Mouse (Mus musculus) myocyte (in vitro differentiated cells): ENCODE data around the gene Tnni2. TPM values are rescaled to one million over a fixed set of nuclear protein-coding genes. Genes with fewer than 3 reads are reported as not detected.

Experiments
- H3K27me3 ChIP-seq: one replicate; pipeline ENCODE4 v1.6.1; 2011; ENCODE audit not compliant: control insufficient read depth, insufficient read depth, insufficient read length
- H3K36me3 ChIP-seq: one replicate; pipeline ENCODE4 v1.6.1; 2011; ENCODE audit not compliant: control insufficient read depth, insufficient read depth
- H3K4me2 ChIP-seq: one replicate; pipeline ENCODE4 v1.6.1; 2011; ENCODE audit warnings: low read depth, control low read depth
- H3K4me3 ChIP-seq: one replicate; pipeline ENCODE4 v1.5.1; 2011; ENCODE audit warnings: mild to moderate bottlenecking, control low read depth, moderate library complexity
- H3K79me2 ChIP-seq: one replicate; pipeline ENCODE4 v1.6.1; 2011; ENCODE audit not compliant: control insufficient read depth, insufficient read depth
- H3ac ChIP-seq: one replicate; pipeline ENCODE4 v1.6.1; 2011; ENCODE audit not compliant: control insufficient read depth, insufficient read length
- CEBPB ChIP-seq: IDR thresholded peaks from 2 replicates; pipeline ENCODE4 v1.6.1; 2011; ENCODE audit warnings: mild to moderate bottlenecking, moderate library complexity; ENCODE audit not compliant: poor library complexity, insufficient read depth, severe bottlenecking
- E2F4 ChIP-seq: IDR thresholded peaks from one replicate; pipeline ENCODE4 v1.6.1; 2011; ENCODE audit warnings: mild to moderate bottlenecking, control low read depth, moderate library complexity; ENCODE audit not compliant: insufficient read depth
- MAX ChIP-seq: IDR thresholded peaks from one replicate; pipeline ENCODE4 v1.6.1; 2011; ENCODE audit warnings: low read depth, mild to moderate bottlenecking, control low read depth
- MYOD1 ChIP-seq, 3 experiments: IDR thresholded peaks; one replicate each; pipeline ENCODE4 v1.6.1; 2011; ENCODE audit warnings: control low read depth in 2 of 3, low read depth in 2 of 3, mild to moderate bottlenecking in 2 of 3, moderate library complexity in 1 of 3; ENCODE audit not compliant: insufficient read length in 2 of 3, control insufficient read depth in 1 of 3
- MYOG ChIP-seq, 3 experiments: IDR thresholded peaks; one replicate each; pipeline ENCODE4 v1.6.1; 2011; ENCODE audit warnings: control low read depth in 2 of 3, low read depth in 2 of 3, mild to moderate bottlenecking in 2 of 3; ENCODE audit not compliant: insufficient read length in 2 of 3, control insufficient read depth in 1 of 3, insufficient read depth in 1 of 3
- POLR2A ChIP-seq: IDR thresholded peaks from one replicate; pipeline ENCODE4 v1.6.1; 2011; ENCODE audit warnings: low read depth, mild to moderate bottlenecking, control low read depth, moderate library complexity; ENCODE audit not compliant: insufficient read length
- POLR2AphosphoS2 ChIP-seq: IDR thresholded peaks from one replicate; pipeline ENCODE4 v1.6.1; 2011; ENCODE audit warnings: low read depth, control low read depth; ENCODE audit not compliant: insufficient read length
- REST ChIP-seq: IDR thresholded peaks from one replicate; pipeline ENCODE4 v1.6.1; 2011; ENCODE audit warnings: mild to moderate bottlenecking, control low read depth, moderate library complexity; ENCODE audit not compliant: insufficient read depth, insufficient read length
- SRF ChIP-seq: IDR thresholded peaks from one replicate; pipeline ENCODE4 v1.6.1; 2011; ENCODE audit warnings: low read depth; ENCODE audit not compliant: control insufficient read depth, insufficient read length
- TCF12 ChIP-seq: IDR thresholded peaks from one replicate; pipeline ENCODE4 v1.6.1; 2011; ENCODE audit warnings: mild to moderate bottlenecking, control low read depth; ENCODE audit not compliant: poor library complexity, insufficient read depth, severe bottlenecking
- TCF3 ChIP-seq: IDR thresholded peaks from one replicate; pipeline ENCODE4 v1.6.1; 2011; ENCODE audit warnings: low read depth, control low read depth; ENCODE audit not compliant: insufficient read length
- USF1 ChIP-seq: IDR thresholded peaks from one replicate; pipeline ENCODE4 v1.6.1; 2011; ENCODE audit warnings: low read depth, mild to moderate bottlenecking, control low read depth, moderate library complexity
- polyA plus RNA-seq: library from polyadenylated mRNA; unstranded; fragments of >200 nt; fragmentation: generic; extraction: Trizol; gene quantifications from one replicate; pipeline ENCODE4 v1.2.1, GENCODE M21; 2012; ENCODE audit warnings: missing spikeins

The Tnni2 gene
- polyA plus RNA-seq, 1 experiment = 3,238 TPM

- no peak overlapping the region for H3K4me2 ChIP-seq
- no peaks in the 10 kb centered on the region for H3K27me3 ChIP-seq
- H3K4me3 ChIP-seq = no peak overlapping the region
- H3K36me3 ChIP-seq = no peaks in the 10 kb centered on the region
- no peak for TF ChIP-seq TCF3
- no peak for TF ChIP-seq MYOD1 (IDR thresholded peaks at IDR 0.05; ENCODE audit: control insufficient read depth in 1 of 3, insufficient read length in 2 of 3, low read depth in 2 of 3)
- TF ChIP-seq MAX = no peak
- TF ChIP-seq POLR2AphosphoS2 = no peak
- no peak for TF ChIP-seq SRF
- TF ChIP-seq E2F4 = no peak
- no peak for TF ChIP-seq POLR2A
- TF ChIP-seq TCF12 = no peak
- TF ChIP-seq MYOG (IDR thresholded peaks at IDR 0.05; ENCODE audit: control insufficient read depth in 1 of 3, insufficient read depth in 1 of 3, insufficient read length in 2 of 3, low read depth in 2 of 3) = no peak
- no peak for TF ChIP-seq REST
- TF ChIP-seq USF1 = no peak
- TF ChIP-seq CEBPB = no peak
- no peak overlapping the region for H3ac ChIP-seq
- H3K79me2 ChIP-seq = no peaks in the 10 kb centered on the region
Measured at GRCm38 (mm10) chr7:142415314-142415713, 26.3 kb upstream of the Tnni2 start.

GRCm38 (mm10) chr7:142416225-142416624, 25.4 kb upstream of the Tnni2 start:
- Histone ChIP-seq H3K36me3 (no peaks in the 10 kb centered on the region), H3K4me3 (no peak overlapping the region), H3K27me3 (no peaks in the 10 kb centered on the region), H3K4me2 (no peak overlapping the region), H3K79me2 (no peaks in the 10 kb centered on the region), H3ac (no peak overlapping the region)
- TF ChIP-seq SRF = no peak

- Histone ChIP-seq H3K79me2 (no peaks in the 10 kb centered on the region), H3ac (no peak overlapping the region), H3K4me2 (no peak overlapping the region), H3K4me3 (no peak overlapping the region), H3K27me3 (no peaks in the 10 kb centered on the region), H3K36me3 (no peaks in the 10 kb centered on the region)
- no peak for TF ChIP-seq MYOG (IDR thresholded peaks at IDR 0.05; ENCODE audit: control insufficient read depth in 1 of 3, insufficient read depth in 1 of 3, insufficient read length in 2 of 3, low read depth in 2 of 3)
- TF ChIP-seq CEBPB = no peak
Measured at GRCm38 (mm10) chr7:142418027-142418426, 23.6 kb upstream of the Tnni2 start.

- Histone ChIP-seq H3K36me3 (no peaks in the 10 kb centered on the region), H3K27me3 (no peaks in the 10 kb centered on the region), H3K79me2 (no peaks in the 10 kb centered on the region), H3K4me2 (no peak overlapping the region), H3K4me3 (no peak overlapping the region), H3ac (no peak overlapping the region)
- no peak for TF ChIP-seq MYOG (IDR thresholded peaks at IDR 0.05; ENCODE audit: control insufficient read depth in 1 of 3, insufficient read depth in 1 of 3, insufficient read length in 2 of 3, low read depth in 2 of 3)
- TF ChIP-seq MAX = no peak
- no peak for TF ChIP-seq REST
Measured at GRCm38 (mm10) chr7:142418679-142419078, 22.9 kb upstream of the Tnni2 start.

- H3K79me2 ChIP-seq = no peaks in the 10 kb centered on the region
- no peaks in the 10 kb centered on the region for H3K36me3 ChIP-seq
- TF ChIP-seq TCF3 (no peak), E2F4 (no peak), MYOG (IDR thresholded peaks at IDR 0.05; ENCODE audit: control insufficient read depth in 1 of 3, insufficient read depth in 1 of 3, insufficient read length in 2 of 3, low read depth in 2 of 3) (no peak), POLR2A (no peak), MYOD1 (IDR thresholded peaks at IDR 0.05; ENCODE audit: control insufficient read depth in 1 of 3, insufficient read length in 2 of 3, low read depth in 2 of 3) (no peak), CEBPB (no peak), POLR2AphosphoS2 (no peak), TCF12 (no peak), MAX (no peak), REST (no peak), USF1 (no peak), SRF (no peak)
- H3K27me3 ChIP-seq = no peaks in the 10 kb centered on the region
- H3ac ChIP-seq = no peak overlapping the region
- no peak overlapping the region for H3K4me2 ChIP-seq
- H3K4me3 ChIP-seq = no peak overlapping the region
Measured at GRCm38 (mm10) chr7:142419887-142420286, 21.7 kb upstream of the Tnni2 start.

DNA sequence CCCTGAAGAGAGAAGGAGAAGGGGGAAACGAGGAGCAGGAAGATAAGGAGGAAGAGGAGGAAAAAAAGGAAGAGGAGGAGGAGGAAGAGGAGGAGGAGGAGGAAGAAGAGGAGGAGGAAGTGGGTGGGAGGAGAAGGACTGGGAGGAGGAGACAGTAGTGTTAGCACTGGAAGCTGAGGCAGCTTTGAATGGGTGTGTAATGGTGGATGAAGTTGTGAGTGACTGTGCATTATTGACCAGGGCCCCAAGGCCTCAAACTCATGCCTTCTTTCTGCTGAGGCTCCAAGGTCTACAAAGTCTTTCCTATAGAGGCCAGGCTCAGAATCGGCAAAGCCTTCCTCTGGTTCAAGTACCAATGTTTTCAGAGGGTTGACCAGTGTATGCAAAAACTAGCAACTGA, 19.8 kb upstream of the Tnni2 start:
- Histone ChIP-seq H3ac (no peak overlapping the region), H3K27me3 (no peaks in the 10 kb centered on the region), H3K79me2 (no peaks in the 10 kb centered on the region), H3K4me2 (no peak overlapping the region), H3K4me3 (no peak overlapping the region), H3K36me3 (no peaks in the 10 kb centered on the region)
- TF ChIP-seq CEBPB (no peak), USF1 (no peak), POLR2AphosphoS2 (no peak), E2F4 (no peak), MYOD1 (IDR thresholded peaks at IDR 0.05; ENCODE audit: control insufficient read depth in 1 of 3, insufficient read length in 2 of 3, low read depth in 2 of 3) (no peak), TCF3 (no peak), POLR2A (no peak), MYOG (IDR thresholded peaks at IDR 0.05; ENCODE audit: control insufficient read depth in 1 of 3, insufficient read depth in 1 of 3, insufficient read length in 2 of 3, low read depth in 2 of 3) (no peak), SRF (no peak), TCF12 (no peak), REST (no peak)
